Mouse (Mus musculus) embryonic facial prominence, embryonic 14.5 days (tissue): ENCODE results near the gene Smim9. TPM values are rescaled to one million over a fixed set of nuclear protein-coding genes. Genes with fewer than 3 reads are reported as not detected.

Experiments used
- ATAC-seq: fragments of 200-750 bp; cut with Nextera tagmentation; 2 replicates; pipeline ENCODE4 v1.8.0; 2017; ENCODE audit warnings: low read depth, moderate number of reproducible peaks, moderate TSS enrichment
- DNase-seq: peaks from one replicate; pipeline ENCODE4 v3.0.0-alpha.2; 2015; ENCODE audit warnings: low spot score
- H3K27ac ChIP-seq: fragments of 300-500 bp; sonication (generic); replicated peaks from 2 replicates; pipeline ENCODE4 v1.5.1; 2014; ENCODE audit warnings: low read depth, mild to moderate bottlenecking, low read length, moderate library complexity
- H3K27me3 ChIP-seq: fragments of 300-500 bp; sonication (generic); replicated peaks from 2 replicates; pipeline ENCODE4 v1.6.1; 2014; ENCODE audit warnings: low read length; ENCODE audit not compliant: control insufficient read depth, insufficient read depth
- H3K36me3 ChIP-seq: fragments of 300-500 bp; sonication (generic); 2 replicates; pipeline ENCODE4 v1.6.1; 2014; ENCODE audit warnings: low read length, mixed read lengths; ENCODE audit not compliant: control insufficient read depth, insufficient read depth
- H3K4me1 ChIP-seq: fragments of 300-500 bp; sonication (generic); 2 replicates; pipeline ENCODE4 v1.6.1; 2014; ENCODE audit warnings: antibody characterized with exemption, low read length; ENCODE audit not compliant: control insufficient read depth, insufficient read depth
- H3K4me2 ChIP-seq: fragments of 300-500 bp; sonication (generic); 2 replicates; pipeline ENCODE4 v1.6.1; 2014; ENCODE audit warnings: low read depth, mild to moderate bottlenecking, low read length, moderate library complexity, mixed read lengths
- H3K4me3 ChIP-seq: fragments of 300-500 bp; sonication (generic); 2 replicates; pipeline ENCODE4 v1.5.1; 2014; ENCODE audit warnings: low read depth, mild to moderate bottlenecking, low read length
- H3K9ac ChIP-seq: fragments of 300-500 bp; sonication (generic); 2 replicates; pipeline ENCODE4 v1.6.1; 2014; ENCODE audit warnings: low read depth, mild to moderate bottlenecking, low read length, moderate library complexity, mixed read lengths
- H3K9me3 ChIP-seq: fragments of 300-500 bp; sonication (generic); 2 replicates; pipeline ENCODE4 v1.6.1; 2016; ENCODE audit warnings: low read length; ENCODE audit not compliant: control insufficient read depth
- whole genome bisulfite sequencing: fragments of 180-500 bp; shearing (Covaris S2); extraction: QIAGEN DNeasy Blood & Tissue Kit; methylation state at CpG from one replicate; pipeline ENCODE4 v1.1.7; 2014; 5-methylcytosine and 5-hydroxymethylcytosine counted together
- polyA plus RNA-seq: library from polyadenylated mRNA; unstranded; fragments of >200 nt; fragmentation: Nextera tagmentation; extraction: Ambion mirVana; gene quantifications from 2 replicates; pipeline ENCODE4 v1.2.1, GENCODE M21; 2014

Gene Smim9
- polyA plus RNA-seq, 1 experiment from 2014 or later = not detected

DNA sequence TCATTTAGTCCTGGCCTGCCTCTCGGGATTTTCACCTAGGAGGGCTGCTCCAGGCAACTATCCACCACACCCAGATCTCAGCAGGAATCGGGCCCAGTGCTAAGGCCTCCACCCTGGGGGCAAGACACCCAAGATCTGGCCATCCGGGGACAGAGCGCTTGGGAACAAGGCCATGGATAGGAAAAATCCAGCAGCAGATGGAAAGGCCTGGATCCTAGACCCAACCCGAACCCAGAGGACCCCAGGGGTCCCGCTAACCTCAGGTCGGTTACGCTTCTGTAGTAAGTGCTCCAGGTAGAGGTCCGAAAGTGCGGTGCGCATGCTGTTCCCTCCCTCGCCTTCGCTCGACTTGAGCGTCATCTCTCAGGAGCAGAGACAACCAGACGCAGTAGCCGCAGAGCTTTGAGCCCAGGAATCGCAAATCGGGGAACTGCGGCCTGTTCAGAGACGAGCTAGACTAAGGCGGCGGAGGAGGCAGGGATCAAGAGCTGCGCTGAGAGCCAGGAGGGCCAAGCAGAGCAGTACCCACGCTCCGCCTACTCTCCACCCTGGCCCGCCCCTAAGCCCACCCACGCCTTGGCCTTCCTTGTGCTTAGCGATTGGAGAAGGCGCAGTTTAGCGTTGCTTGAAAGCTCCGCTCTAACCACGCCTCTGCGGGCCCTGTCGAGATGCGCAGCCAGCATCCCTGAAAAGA is 33.0 kb downstream of the Smim9 start, which contains the start of gene Mpp1:
Mpp1 (minus strand) TSS at position 550 of the 694 bp plus-strand sequence.
- DNase-seq (peak; percentile 95), ATAC-seq (peak; percentile 100)
- no peaks in the 10 kb centered on the region for H3K27me3 ChIP-seq
- peak within 1 kb of the TSS; percentile 54 for H3K4me2 ChIP-seq
- no peaks in the 10 kb centered on the region for H3K9me3 ChIP-seq
- H3K27ac ChIP-seq = peak within 1 kb of the TSS; percentile 70; the same call in 1 of the 2 replicates
- 14% methylated on average over 25 of the region's 36 CpGs for WGBS
- H3K4me3 ChIP-seq = peak within 1 kb of the TSS; percentile 51
- no peaks in the 10 kb centered on the region for H3K36me3 ChIP-seq
- H3K9ac ChIP-seq = peak within 1 kb of the TSS; percentile 74
- no peaks in the 10 kb centered on the region for H3K4me1 ChIP-seq

GRCm38 (mm10) chrX:75129474-75129873 is 34.1 kb downstream of the Smim9 start:
- no peak for ATAC-seq
- DNase-seq = no peak
- no peaks in the 10 kb centered on the region for H3K9me3 ChIP-seq
- WGBS = 72% methylated on average over 2 of the region's 2 CpGs
- H3K27me3 ChIP-seq = no peaks in the 10 kb centered on the region
- no peak overlapping the region for H3K4me3 ChIP-seq
- H3K36me3 ChIP-seq = 0 out of 2 replicates have a peak, but pooled peaks cover 8% of the 10 kb centered on the region
- no peak overlapping the region for H3K9ac ChIP-seq
- H3K27ac ChIP-seq = no peak overlapping the region
- H3K4me2 ChIP-seq = peak overlapping the region; percentile 54; the same call in 1 of the 2 replicates
- H3K4me1 ChIP-seq = no peaks in the 10 kb centered on the region

DNA sequence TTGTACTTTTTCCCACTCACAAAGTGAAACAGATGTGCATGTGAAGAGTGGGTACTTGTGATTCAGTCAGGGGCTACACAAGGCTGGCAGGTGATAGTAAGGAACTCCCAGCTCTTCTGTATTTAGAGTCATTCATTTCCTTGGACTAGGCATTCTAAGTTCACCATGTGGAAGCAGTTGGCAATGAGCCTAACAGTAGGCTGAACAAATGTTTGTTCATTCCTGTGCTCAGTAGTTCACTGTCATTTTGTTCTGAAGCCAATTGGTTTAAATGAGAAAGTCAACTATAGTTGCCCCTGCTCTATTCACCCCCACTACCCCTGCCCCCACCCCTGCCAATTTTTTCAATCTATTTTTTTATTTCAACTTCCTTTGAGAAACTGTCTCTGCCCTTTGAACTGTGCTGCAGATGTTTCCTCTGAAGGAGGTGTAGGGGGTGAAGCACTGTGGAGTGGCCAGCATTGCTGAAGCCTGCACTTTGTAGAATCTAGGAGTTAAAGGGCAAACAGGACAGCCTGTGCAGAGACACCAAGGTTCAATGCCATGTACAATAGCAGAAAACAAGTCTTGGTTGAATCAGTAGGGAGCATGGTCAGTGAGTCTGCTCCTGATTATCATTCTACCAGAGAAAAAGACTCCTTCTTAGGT is 35.1 kb downstream of the Smim9 start:
- Histone ChIP-seq H3K36me3 (0 out of 2 replicates have a peak, but pooled peaks cover 8% of the 10 kb centered on the region), H3K4me3 (no peak overlapping the region), H3K27ac (no peak overlapping the region), H3K4me1 (no peaks in the 10 kb centered on the region), H3K27me3 (no peaks in the 10 kb centered on the region), H3K9me3 (no peaks in the 10 kb centered on the region), H3K4me2 (no peak overlapping the region), H3K9ac (no peak overlapping the region)
- no peak for ATAC-seq
- peak; percentile 17 for DNase-seq

- Histone ChIP-seq H3K36me3 (0 out of 2 replicates have a peak, but pooled peaks cover 8% of the 10 kb centered on the region), H3K4me2 (no peak overlapping the region), H3K4me1 (no peaks in the 10 kb centered on the region), H3K4me3 (no peak overlapping the region), H3K9me3 (no peaks in the 10 kb centered on the region), H3K9ac (no peak overlapping the region), H3K27ac (no peak overlapping the region), H3K27me3 (no peaks in the 10 kb centered on the region)
- no peak for ATAC-seq
- DNase-seq = no peak
Observed at GRCm38 (mm10) chrX:75126893-75127292, 36.7 kb downstream of the Smim9 start.

DNA sequence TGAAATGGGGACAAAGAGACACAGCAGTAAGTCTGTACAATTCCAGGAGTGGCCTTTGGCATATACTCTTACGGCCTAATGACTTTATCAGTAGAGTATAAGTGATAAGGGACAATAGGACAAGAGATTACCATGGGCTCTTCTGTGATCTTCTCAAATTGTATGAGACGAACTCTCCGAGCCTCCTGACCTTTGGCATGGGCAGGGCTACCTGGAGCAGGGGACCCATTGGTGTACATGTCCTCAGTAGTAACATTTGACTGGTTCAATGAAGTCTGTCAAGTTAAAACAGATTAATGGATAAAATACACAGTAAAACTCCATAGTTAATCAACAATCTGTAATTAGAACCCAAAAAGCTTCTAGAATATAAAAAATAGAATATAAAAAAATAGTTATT is 38.0 kb downstream of the Smim9 start:
- DNase-seq (no peak), ATAC-seq (no peak)
- Histone ChIP-seq H3K9ac (no peak overlapping the region), H3K27me3 (no peaks in the 10 kb centered on the region), H3K9me3 (no peaks in the 10 kb centered on the region), H3K4me3 (no peak overlapping the region), H3K27ac (no peak overlapping the region), H3K4me2 (no peak overlapping the region), H3K4me1 (no peaks in the 10 kb centered on the region), H3K36me3 (0 out of 2 replicates have a peak, but pooled peaks cover 8% of the 10 kb centered on the region)
- WGBS = 82% methylated on average over 3 of the region's 3 CpGs

DNA sequence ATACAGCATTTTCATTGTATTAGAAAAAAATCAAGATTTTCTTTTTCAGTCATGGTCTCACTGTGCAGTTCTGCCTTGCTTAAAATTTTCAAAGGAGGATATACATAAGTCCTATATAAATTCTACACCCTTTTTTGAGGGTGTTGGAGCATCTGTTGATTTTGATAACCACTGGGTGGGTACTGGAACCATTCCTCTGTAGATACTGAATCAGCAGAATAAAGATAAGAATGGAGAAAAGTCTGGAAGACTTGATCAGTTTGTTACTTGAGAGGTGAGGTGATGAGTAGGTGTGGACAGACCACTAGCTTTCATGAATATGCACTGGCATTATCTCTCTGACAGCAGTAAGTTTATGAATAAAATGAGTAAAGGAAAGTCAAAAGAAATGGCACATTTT is 48.0 kb downstream of the Smim9 start:
- ATAC-seq = no peak
- H3K9me3 ChIP-seq = no peaks in the 10 kb centered on the region
- no peak overlapping the region for H3K4me3 ChIP-seq
- no peaks in the 10 kb centered on the region for H3K4me1 ChIP-seq
- H3K4me2 ChIP-seq = no peak overlapping the region
- no peak overlapping the region for H3K27ac ChIP-seq
- no peaks in the 10 kb centered on the region for H3K27me3 ChIP-seq
- H3K36me3 ChIP-seq = peaks cover 22% of the 10 kb centered on the region
- DNase-seq = no peak
- H3K9ac ChIP-seq = no peak overlapping the region

DNA sequence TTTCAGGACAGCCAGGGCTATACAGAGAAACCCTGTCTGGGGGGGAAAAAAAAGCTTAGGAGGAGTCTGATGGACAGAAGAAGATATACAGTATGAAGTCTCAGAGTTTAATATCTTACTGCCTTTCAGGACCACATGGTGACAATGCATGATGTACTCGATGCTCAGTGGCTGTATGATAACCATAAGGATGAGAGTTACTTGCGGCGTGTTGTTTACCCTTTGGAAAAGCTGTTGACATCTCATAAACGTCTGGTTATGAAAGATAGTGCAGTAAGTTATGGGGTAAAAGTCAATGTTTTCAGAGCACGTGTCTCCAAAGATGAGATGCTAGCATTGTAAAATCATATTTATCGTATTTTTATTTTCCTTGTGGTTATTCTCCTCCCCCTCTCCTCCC is 61.3 kb downstream of the Smim9 start:
- Histone ChIP-seq H3K4me3 (no peak overlapping the region), H3K27me3 (no peaks in the 10 kb centered on the region), H3K4me2 (no peak overlapping the region), H3K27ac (no peak overlapping the region), H3K9ac (no peak overlapping the region), H3K36me3 (peaks cover 55% of the 10 kb centered on the region), H3K9me3 (no peaks in the 10 kb centered on the region), H3K4me1 (no peaks in the 10 kb centered on the region)
- no peak for ATAC-seq
- WGBS = 89% methylated on average over 6 of the region's 6 CpGs
- no peak for DNase-seq

DNA sequence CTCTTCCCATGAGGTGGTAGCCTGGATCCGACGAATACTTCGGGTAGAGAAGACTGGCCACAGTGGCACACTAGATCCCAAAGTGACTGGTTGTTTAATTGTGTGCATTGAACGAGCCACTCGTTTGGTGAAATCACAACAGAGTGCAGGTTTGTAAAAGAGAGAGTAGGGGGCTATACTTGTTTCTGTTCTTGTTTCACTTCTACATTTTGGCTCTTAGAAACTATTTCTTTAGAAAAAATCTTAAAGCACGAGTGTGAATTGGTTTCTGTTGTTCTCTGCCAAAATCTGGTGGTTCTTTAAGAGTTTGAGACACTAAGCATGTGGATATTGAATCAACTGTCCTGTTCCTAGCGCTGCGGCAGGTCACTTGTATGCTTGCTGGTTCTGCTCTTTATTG is 64.8 kb downstream of the Smim9 start:
- Histone ChIP-seq H3K4me2 (no peak overlapping the region), H3K27ac (no peak overlapping the region), H3K9me3 (no peaks in the 10 kb centered on the region), H3K36me3 (peaks cover 30% of the 10 kb centered on the region), H3K27me3 (no peaks in the 10 kb centered on the region), H3K4me1 (no peaks in the 10 kb centered on the region), H3K4me3 (no peak overlapping the region), H3K9ac (no peak overlapping the region)
- WGBS = 87% methylated on average over 8 of the region's 8 CpGs
- ATAC-seq = no peak
- DNase-seq = no peak
